Mouse (Mus musculus): ENCODE measurements around the gene Mapre1. TPM values are rescaled to one million over a fixed set of nuclear protein-coding genes. Genes with fewer than 3 reads are reported as not detected.

Gene Mapre1
- polyA plus RNA-seq, 1 experiment, result 11.5 TPM

- no peak for DNase-seq
- H3K4me3 ChIP-seq (replicated peaks; ENCODE audit: extremely low read depth, low read depth, low read length), result no peak overlapping the region
- TF ChIP-seq POLR2A (IDR thresholded peaks at IDR 0.05; ENCODE audit: borderline replicate concordance, extremely low read depth, low read depth, low read length) (no peak), CTCF (IDR thresholded peaks at IDR 0.05; ENCODE audit: insufficient read depth, low read length) (no peak)
- 59% methylated on average over 1 of the region's 1 CpGs for WGBS
- no peaks in the 10 kb centered on the region for H3K4me1 ChIP-seq (ENCODE audit: control insufficient read depth, insufficient read depth, low read length)
Observed at GRCm38 (mm10) chr2:153723098-153723497, 18.0 kb upstream of the Mapre1 start.

GRCm38 (mm10) chr2:153724424-153724823 lies 16.6 kb upstream of the Mapre1 start:
- DNase-seq, result no peak
- Histone ChIP-seq H3K4me3 (replicated peaks; ENCODE audit: extremely low read depth, low read depth, low read length) (no peak overlapping the region), H3K4me1 (ENCODE audit: control insufficient read depth, insufficient read depth, low read length) (no peaks in the 10 kb centered on the region)
- 85% methylated on average over 2 of the region's 2 CpGs for WGBS
- no peak for TF ChIP-seq CTCF (IDR thresholded peaks at IDR 0.05; ENCODE audit: insufficient read depth, low read length)
- no peak for TF ChIP-seq POLR2A (IDR thresholded peaks at IDR 0.05; ENCODE audit: borderline replicate concordance, extremely low read depth, low read depth, low read length)

DNA sequence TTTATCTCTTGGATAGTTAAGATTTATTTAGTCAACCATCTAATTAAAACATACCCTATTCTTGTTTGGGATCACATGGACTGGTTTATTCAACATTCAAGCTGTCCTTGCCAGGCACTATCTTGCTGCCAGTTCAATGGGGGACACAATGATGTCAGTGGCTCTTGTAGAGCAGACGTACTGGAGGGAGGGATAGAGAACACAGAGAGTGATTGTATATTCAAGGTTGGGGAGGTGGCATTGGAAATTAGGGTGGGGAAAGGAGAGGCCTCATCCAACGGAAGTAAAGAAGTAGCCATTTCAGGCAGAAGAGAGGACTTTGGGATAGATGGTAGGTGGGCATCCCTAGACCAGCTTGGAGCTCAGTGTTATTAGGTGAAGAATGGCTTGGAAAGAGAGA lies 16.2 kb upstream of the Mapre1 start:
- Histone ChIP-seq H3K4me3 (replicated peaks; ENCODE audit: extremely low read depth, low read depth, low read length) (no peak overlapping the region), H3K4me1 (ENCODE audit: control insufficient read depth, insufficient read depth, low read length) (no peaks in the 10 kb centered on the region)
- no peak for DNase-seq
- 82% methylated on average over 2 of the region's 2 CpGs for WGBS
- TF ChIP-seq CTCF (IDR thresholded peaks at IDR 0.05; ENCODE audit: insufficient read depth, low read length) (no peak), POLR2A (IDR thresholded peaks at IDR 0.05; ENCODE audit: borderline replicate concordance, extremely low read depth, low read depth, low read length) (no peak)

GRCm38 (mm10) chr2:153725291-153725690 lies 15.8 kb upstream of the Mapre1 start:
- WGBS, result 76% methylated on average over 4 of the region's 4 CpGs
- Histone ChIP-seq H3K4me1 (ENCODE audit: control insufficient read depth, insufficient read depth, low read length) (no peaks in the 10 kb centered on the region), H3K4me3 (replicated peaks; ENCODE audit: extremely low read depth, low read depth, low read length) (no peak overlapping the region)
- TF ChIP-seq POLR2A (IDR thresholded peaks at IDR 0.05; ENCODE audit: borderline replicate concordance, extremely low read depth, low read depth, low read length), result no peak
- no peak for TF ChIP-seq CTCF (IDR thresholded peaks at IDR 0.05; ENCODE audit: insufficient read depth, low read length)
- no peak for DNase-seq

DNA sequence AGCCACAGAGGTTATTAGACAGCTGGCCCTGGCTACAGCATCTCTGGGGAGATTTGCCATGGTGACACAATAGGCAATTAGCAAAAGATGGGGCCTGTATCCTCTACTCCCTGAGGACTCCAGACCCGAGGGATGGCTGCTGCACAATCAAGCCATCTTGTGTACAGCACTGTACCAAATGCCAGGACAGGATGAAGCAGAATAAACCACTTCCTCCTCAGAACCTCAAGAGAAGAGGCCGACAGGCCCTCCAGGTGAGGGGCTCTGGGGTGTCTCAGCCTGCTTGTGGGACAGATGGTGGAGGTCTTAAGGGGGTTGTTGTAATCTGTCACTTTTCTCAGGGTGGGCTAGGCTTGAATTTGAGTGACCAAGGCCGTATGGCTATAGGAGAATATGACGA lies 7.0 kb upstream of the Mapre1 start:
- no peak for TF ChIP-seq POLR2A (IDR thresholded peaks at IDR 0.05; ENCODE audit: borderline replicate concordance, extremely low read depth, low read depth, low read length)
- TF ChIP-seq CTCF (IDR thresholded peaks at IDR 0.05; ENCODE audit: insufficient read depth, low read length), result no peak
- 68% methylated on average over 4 of the region's 4 CpGs for whole genome bisulfite sequencing
- no peak for DNase-seq
- H3K4me3 ChIP-seq (replicated peaks; ENCODE audit: extremely low read depth, low read depth, low read length), result no peak overlapping the region
- H3K4me1 ChIP-seq (ENCODE audit: control insufficient read depth, insufficient read depth, low read length), result no peaks in the 10 kb centered on the region

DNA sequence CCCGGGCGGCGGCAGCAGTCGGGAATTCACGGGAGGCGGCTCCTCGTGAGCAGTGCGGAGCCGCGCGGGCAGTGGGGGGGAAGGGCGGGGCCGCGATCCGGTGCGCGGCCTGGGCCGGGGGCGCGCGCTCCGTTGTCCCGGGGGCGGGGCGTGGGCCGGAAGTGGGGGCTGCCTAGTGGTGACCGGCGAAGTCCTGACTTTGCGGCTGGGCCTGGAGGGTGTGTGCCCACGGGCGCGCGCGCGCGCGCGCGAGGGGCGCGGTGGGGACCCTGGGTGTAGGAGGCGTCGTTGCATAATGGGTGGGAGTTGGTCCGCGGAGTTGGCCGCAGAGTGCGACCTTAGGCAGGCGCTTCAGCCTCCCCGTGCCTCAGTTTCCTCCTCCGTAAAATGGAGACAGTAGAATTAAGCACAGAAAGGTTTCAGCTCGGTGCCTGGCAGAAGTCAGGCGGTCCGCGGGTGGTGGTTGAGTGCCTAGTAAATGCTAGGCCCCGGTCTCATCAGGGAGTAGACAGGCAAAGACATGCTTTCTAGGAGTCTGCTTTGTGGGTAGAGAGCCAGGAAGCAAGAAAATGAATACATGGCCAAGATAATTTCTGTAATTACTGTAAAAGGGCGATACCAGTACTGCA lies 477 bp downstream of the Mapre1 start:
- WGBS, result 2% methylated on average over 46 of the region's 56 CpGs
- TF ChIP-seq CTCF (IDR thresholded peaks at IDR 0.05; ENCODE audit: insufficient read depth, low read length) (no peak), POLR2A (IDR thresholded peaks at IDR 0.05; ENCODE audit: borderline replicate concordance, extremely low read depth, low read depth, low read length) (no peak)
- Histone ChIP-seq H3K4me3 (replicated peaks; ENCODE audit: extremely low read depth, low read depth, low read length) (peak overlapping the region; percentile 86), H3K4me1 (ENCODE audit: control insufficient read depth, insufficient read depth, low read length) (peaks cover 13% of the 10 kb centered on the region)
- no peak for DNase-seq

GRCm38 (mm10) chr2:153747994-153748393 lies 6.9 kb downstream of the Mapre1 start:
- DNase-seq, result no peak
- H3K4me1 ChIP-seq (ENCODE audit: control insufficient read depth, insufficient read depth, low read length), result peaks cover 15% of the 10 kb centered on the region
- TF ChIP-seq CTCF (IDR thresholded peaks at IDR 0.05; ENCODE audit: insufficient read depth, low read length), result no peak
- TF ChIP-seq POLR2A (IDR thresholded peaks at IDR 0.05; ENCODE audit: borderline replicate concordance, extremely low read depth, low read depth, low read length), result no peak
- H3K4me3 ChIP-seq (replicated peaks; ENCODE audit: extremely low read depth, low read depth, low read length), result no peak overlapping the region

- Histone ChIP-seq H3K4me3 (replicated peaks; ENCODE audit: extremely low read depth, low read depth, low read length) (no peak overlapping the region), H3K4me1 (ENCODE audit: control insufficient read depth, insufficient read depth, low read length) (peaks cover 12% of the 10 kb centered on the region)
- 53% methylated on average over 2 of the region's 2 CpGs for WGBS
- DNase-seq, result no peak
- TF ChIP-seq CTCF (IDR thresholded peaks at IDR 0.05; ENCODE audit: insufficient read depth, low read length), result no peak
- no peak for TF ChIP-seq POLR2A (IDR thresholded peaks at IDR 0.05; ENCODE audit: borderline replicate concordance, extremely low read depth, low read depth, low read length)
Observed at GRCm38 (mm10) chr2:153750363-153750762, 9.3 kb downstream of the Mapre1 start.

DNA sequence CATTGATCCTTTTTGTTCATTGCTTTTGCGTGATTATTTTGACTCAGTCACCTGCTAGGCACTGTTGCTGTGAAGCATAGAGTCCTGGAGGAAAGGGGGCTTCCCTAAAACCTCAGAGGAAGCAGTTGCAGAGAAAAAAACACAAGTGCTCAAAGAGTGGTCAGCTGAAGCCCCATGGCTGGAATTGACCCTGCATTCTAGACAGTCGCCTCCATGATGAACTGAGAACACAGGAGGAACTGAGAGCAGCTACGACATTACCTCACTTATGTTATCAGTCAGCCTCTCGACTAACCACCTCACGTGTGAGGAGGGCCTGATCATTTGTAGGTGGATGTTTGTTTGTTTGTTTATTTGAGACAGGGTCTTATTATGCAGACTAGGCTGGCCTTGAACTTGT lies 21.0 kb downstream of the Mapre1 start:
- Histone ChIP-seq H3K4me3 (replicated peaks; ENCODE audit: extremely low read depth, low read depth, low read length) (no peak overlapping the region), H3K4me1 (ENCODE audit: control insufficient read depth, insufficient read depth, low read length) (no peaks in the 10 kb centered on the region; the same call in 1 of the 2 replicates)
- WGBS, result 85% methylated on average over 5 of the region's 5 CpGs
- TF ChIP-seq POLR2A (IDR thresholded peaks at IDR 0.05; ENCODE audit: borderline replicate concordance, extremely low read depth, low read depth, low read length), result no peak
- TF ChIP-seq CTCF (IDR thresholded peaks at IDR 0.05; ENCODE audit: insufficient read depth, low read length), result no peak
- no peak for DNase-seq

- 66% methylated on average over 6 of the region's 6 CpGs for WGBS
- Histone ChIP-seq H3K4me3 (replicated peaks; ENCODE audit: extremely low read depth, low read depth, low read length) (no peak overlapping the region), H3K4me1 (ENCODE audit: control insufficient read depth, insufficient read depth, low read length) (no peaks in the 10 kb centered on the region)
- DNase-seq, result no peak
- no peak for TF ChIP-seq CTCF (IDR thresholded peaks at IDR 0.05; ENCODE audit: insufficient read depth, low read length)
- no peak for TF ChIP-seq POLR2A (IDR thresholded peaks at IDR 0.05; ENCODE audit: borderline replicate concordance, extremely low read depth, low read depth, low read length)
Observed at GRCm38 (mm10) chr2:153767484-153767883, 26.4 kb downstream of the Mapre1 start.

Data from lung, adult 2 months (tissue).